23 mouse cellular contexts compared by ENCODE assay signal in genomic region chr19:37488608-37489262, GRCm38 (mm10). TPM values are rescaled to one million over a fixed set of nuclear protein-coding genes. Genes with fewer than 3 reads are reported as not detected.
DNase-seq lines count a peak whose midpoint lies in the region; ATAC-seq and TF ChIP-seq lines count a peak whose summit lies in the region.
"Had no signal": no experiment of that assay in that cellular context is flagged by ENCODE, and none has a peak within 500 bp of the region (broad histone marks: within the 10 kb centered on the region; RNA-seq: fewer than 3 reads in every experiment).

No protein-coding gene starts in this region.

- H3K9me3 ChIP-seq in liver, postnatal 0 days (ENCODE audit: low read length): no peaks in the 10 kb centered on the region
- H3K9me3 ChIP-seq: embryonic facial prominence, embryonic 15.5 days; forebrain, embryonic 13.5 days; liver, embryonic 13.5 days; midbrain, embryonic 15.5 days; neural tube, embryonic 12.5 days had no signal

- H3K4me3 ChIP-seq in liver, postnatal 0 days (ENCODE audit: low read depth, low read length): no peak overlapping the region
- H3K4me3 ChIP-seq: embryonic facial prominence, embryonic 15.5 days; forebrain, embryonic 13.5 days; heart, adult 2 months; liver, embryonic 13.5 days; midbrain, embryonic 15.5 days; neural tube, embryonic 12.5 days had no signal

- no peak for DNase-seq in liver, postnatal 0 days
- DNase-seq in liver (no peak), A20 (ENCODE audit: low read depth, low spot score) (peak; percentile 51), WW6 (ENCODE audit: low read depth, low spot score) (peak; percentile 49)
- no peak for DNase-seq in frontal cortex, postnatal 10 days (ENCODE audit: low spot score in 2 of 2)
- DNase-seq in layer of hippocampus, adult 8-10 months (ENCODE audit: low spot score in 2 of 2): no peak
- DNase-seq: cerebellum, adult 11 months; heart, adult 2 months; heart, postnatal 10 days; kidney, postnatal 25 days; left cerebral cortex, postnatal 4 days; liver, embryonic 13.5 days; lung, postnatal 36 days; right cerebral cortex, postnatal 4 days; thymus, postnatal 14 days had no signal

- H3K9ac ChIP-seq in liver, postnatal 0 days (replicated peaks): no peak overlapping the region
- H3K9ac ChIP-seq: embryonic facial prominence, embryonic 15.5 days; forebrain, embryonic 13.5 days; hindbrain, embryonic 14.5 days; liver, embryonic 13.5 days; midbrain, embryonic 15.5 days; neural tube, embryonic 12.5 days had no signal

- H3K36me3 ChIP-seq in liver, postnatal 0 days (replicated peaks; ENCODE audit: insufficient read depth, low read length): no peaks in the 10 kb centered on the region
- H3K36me3 ChIP-seq: embryonic facial prominence, embryonic 15.5 days; liver, embryonic 13.5 days; midbrain, embryonic 15.5 days; neural tube, embryonic 12.5 days had no signal

- H3K4me2 ChIP-seq in liver, postnatal 0 days (ENCODE audit: low read depth, low read length): no peak overlapping the region
- H3K4me2 ChIP-seq: embryonic facial prominence, embryonic 15.5 days; forebrain, embryonic 13.5 days; hindbrain, embryonic 14.5 days; liver, embryonic 13.5 days; midbrain, embryonic 15.5 days; neural tube, embryonic 12.5 days had no signal

- H3K27ac ChIP-seq in liver, postnatal 0 days (ENCODE audit: low read depth): 0 out of 2 replicates have a peak overlapping the region, but pooled peaks have one; percentile 4
- H3K27ac ChIP-seq: embryonic facial prominence, embryonic 15.5 days; forebrain, embryonic 13.5 days; heart, adult 2 months; hindbrain, embryonic 14.5 days; liver, embryonic 13.5 days; midbrain, embryonic 15.5 days; neural tube, embryonic 12.5 days had no signal

- H3K4me1 ChIP-seq in liver, postnatal 0 days (ENCODE audit: insufficient read depth): peaks cover 15% of the 10 kb centered on the region
- H3K4me1 ChIP-seq: embryonic facial prominence, embryonic 15.5 days; forebrain, embryonic 13.5 days; midbrain, embryonic 15.5 days; neural tube, embryonic 12.5 days had no signal

- no peak for ATAC-seq in liver, postnatal 0 days
- peak; percentile 73 for ATAC-seq in megakaryocyte-erythroid progenitor cell, adult 5-6 weeks (replicated peaks; ENCODE audit: low FRiP score, low TSS enrichment, poor library complexity, severe bottlenecking)
- ATAC-seq: forebrain, embryonic 13.5 days; intestine, postnatal 0 days; midbrain, embryonic 15.5 days; Patski had no signal

- TF ChIP-seq CTCF in liver, postnatal 0 days (IDR thresholded peaks at IDR 0.05; ENCODE audit: low read depth): no peak

- no peaks in the 10 kb centered on the region for H3K27me3 ChIP-seq in liver, postnatal 0 days (ENCODE audit: insufficient read depth, low read length)
- H3K27me3 ChIP-seq: embryonic facial prominence, embryonic 15.5 days; forebrain, embryonic 13.5 days; midbrain, embryonic 15.5 days; neural tube, embryonic 12.5 days had no signal

- no peak for TF ChIP-seq EP300 in liver, postnatal 0 days (IDR thresholded peaks at IDR 0.05; ENCODE audit: low read depth)

- WGBS in liver, postnatal 0 days (ENCODE audit: insufficient replicate concordance): 39% methylated on average over 7 of the region's 7 CpGs

RNA-seq across cellular contexts. Expression of gene Hhex, which starts 54.1 kb away (rescaled TPM):
- polyA plus RNA-seq in liver, postnatal 0 days (2015; fragmentation: Nextera tagmentation; extraction: Ambion mirVana): 54.5 and 56.4 TPM in 2 replicates
- 51.2 and 63.8 TPM in 2 replicates for total RNA-seq in megakaryocyte-erythroid progenitor cell, adult 5-6 weeks (2014; fragmentation: Nextera tagmentation)
- total RNA-seq in megakaryocyte-erythroid progenitor cell, adult 5-6 weeks (2017): 33.5 and 34.2 TPM in 2 replicates
- total RNA-seq in layer of hippocampus, adult 8-10 months (2022): 1 to 10 TPM; 1.5 to 7.7 (median 4.2) TPM

Comparison
In these comparisons a context has a peak if more than half of its experiments do, and no peak if none do; other contexts are left out.
1. DNase-seq: peak in A20 (single experiment) and WW6 (single experiment); none in liver, postnatal 0 days (single experiment), liver (single experiment), frontal cortex, postnatal 10 days (0 of 2) and layer of hippocampus, adult 8-10 months (0 of 2).